Mouse (Mus musculus): ENCODE results near the gene Erbb4.

Gene Erbb4

DNA sequence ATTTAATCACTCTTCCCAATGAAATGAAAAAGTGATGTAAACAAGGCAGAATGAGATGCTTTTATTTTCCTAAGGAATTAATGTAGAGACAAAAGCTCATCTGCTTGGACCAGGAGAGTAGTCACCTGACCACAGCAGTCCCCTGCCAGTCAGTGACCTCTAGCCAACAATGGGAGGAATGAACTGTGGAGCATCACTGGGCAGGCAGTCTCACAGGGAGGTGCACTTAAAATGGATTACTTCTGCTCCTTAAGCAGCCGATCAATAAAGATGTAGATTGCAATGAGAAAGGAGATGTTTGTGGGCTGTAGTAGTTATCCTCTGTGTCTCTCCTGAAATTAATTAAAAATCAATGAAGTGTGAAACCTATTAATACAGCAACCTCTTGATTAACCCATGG lies 1018.2 kb downstream of the Erbb4 start:
- DNase-seq (ENCODE audit: low spot score in 2 of 2), result no peak

DNA sequence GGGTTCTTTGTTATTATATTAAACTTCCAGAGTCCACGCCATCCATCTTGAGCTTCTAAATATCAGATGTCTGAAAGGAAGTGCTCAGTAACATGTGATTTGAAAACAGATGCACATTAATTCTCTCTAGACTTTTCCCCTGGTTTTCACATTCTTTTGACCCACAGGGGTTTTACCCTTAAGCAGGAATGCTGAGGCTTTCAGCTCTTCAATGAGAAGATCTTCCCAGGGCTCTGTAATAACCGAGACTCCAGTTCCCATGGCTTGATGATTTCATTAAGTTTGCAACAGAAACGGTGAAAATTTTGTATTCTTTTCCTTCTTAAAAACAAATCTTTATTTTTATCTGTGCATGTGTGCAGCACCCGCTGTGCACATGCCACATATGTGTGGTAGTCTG lies 1051.4 kb downstream of the Erbb4 start:
- DNase-seq (ENCODE audit: low spot score in 2 of 2), result no peak

DNA sequence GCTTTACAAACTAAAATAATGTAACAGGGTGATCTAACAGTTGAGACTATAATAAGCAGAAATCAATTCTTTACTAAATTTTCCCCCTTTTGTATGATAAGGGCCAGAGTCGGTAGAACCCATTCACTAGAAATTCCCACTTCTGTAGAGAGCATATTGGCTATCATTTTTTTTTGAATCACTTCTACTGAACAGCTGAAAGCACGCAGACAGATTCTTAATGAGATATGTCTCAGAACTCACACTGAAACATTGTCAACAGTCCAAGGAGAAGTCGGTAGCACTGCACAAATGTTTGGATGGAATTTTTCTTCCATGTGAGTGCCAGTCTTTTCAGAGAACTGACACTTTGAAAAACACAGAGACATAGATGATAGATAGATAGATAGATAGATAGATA lies 1053.1 kb downstream of the Erbb4 start:
- no peak for DNase-seq (ENCODE audit: low spot score in 2 of 2)

DNA sequence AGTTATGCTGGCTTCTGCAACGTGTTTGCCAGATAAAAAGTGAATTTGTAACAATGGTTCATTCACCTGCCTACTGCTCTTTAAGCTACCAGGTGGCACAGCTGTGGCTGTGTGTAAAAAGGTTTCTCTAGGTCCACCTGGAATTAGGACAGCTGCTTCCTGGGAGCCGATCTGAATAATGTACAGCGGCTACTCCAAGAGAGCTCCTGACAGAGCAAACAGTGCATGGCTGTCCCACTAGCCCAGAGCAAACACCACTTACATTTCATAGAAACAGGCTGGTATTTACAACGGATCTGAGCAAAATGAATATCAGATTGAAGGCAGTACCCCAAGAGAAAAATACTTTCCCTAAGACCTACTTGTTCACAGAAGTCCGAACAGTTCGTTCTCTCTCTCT lies 1058.0 kb downstream of the Erbb4 start:
- DNase-seq (ENCODE audit: low spot score in 2 of 2), result no peak

DNA sequence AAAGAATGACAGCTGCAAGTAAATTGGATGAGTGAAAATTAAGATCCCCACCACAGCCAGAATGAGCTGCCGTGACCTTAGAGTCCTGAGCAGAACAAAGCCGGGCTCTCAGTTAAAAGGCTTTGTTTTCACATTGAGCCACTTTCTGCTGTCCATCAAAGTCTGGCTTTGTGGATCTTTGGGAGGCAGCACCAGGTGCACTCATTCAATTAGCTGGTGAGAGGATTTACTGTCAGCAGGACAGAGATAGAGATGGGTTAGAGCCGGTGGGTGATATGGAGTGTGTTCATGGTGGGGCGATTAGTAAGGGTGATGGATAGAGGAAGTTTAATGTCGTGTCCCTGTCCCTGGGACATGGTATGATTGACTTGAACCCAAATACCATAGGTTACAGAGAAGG lies 1060.7 kb downstream of the Erbb4 start:
- DNase-seq (ENCODE audit: low spot score in 2 of 2), result no peak

DNA sequence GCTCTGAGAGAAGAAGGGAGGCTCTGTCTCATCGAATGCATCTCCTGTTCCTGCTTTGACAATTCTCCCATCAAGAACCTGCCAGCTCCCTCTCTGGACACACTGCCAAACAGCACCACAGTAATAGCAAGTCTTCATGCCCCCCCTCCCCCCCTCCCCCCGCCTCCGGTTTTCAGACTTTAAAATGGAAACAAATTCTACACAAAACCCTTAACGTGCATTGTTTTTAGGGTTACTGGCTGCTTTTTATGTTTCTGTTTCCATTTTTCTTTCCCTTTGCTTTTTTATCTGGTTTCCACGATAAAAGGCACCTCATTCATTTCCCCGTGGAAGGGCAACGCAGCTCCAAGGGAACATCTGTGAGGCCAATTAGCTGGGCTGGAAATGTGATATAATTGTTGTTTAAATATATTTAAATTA lies 1061.3 kb downstream of the Erbb4 start:
- no peak for DNase-seq (ENCODE audit: low spot score in 2 of 2)

DNA sequence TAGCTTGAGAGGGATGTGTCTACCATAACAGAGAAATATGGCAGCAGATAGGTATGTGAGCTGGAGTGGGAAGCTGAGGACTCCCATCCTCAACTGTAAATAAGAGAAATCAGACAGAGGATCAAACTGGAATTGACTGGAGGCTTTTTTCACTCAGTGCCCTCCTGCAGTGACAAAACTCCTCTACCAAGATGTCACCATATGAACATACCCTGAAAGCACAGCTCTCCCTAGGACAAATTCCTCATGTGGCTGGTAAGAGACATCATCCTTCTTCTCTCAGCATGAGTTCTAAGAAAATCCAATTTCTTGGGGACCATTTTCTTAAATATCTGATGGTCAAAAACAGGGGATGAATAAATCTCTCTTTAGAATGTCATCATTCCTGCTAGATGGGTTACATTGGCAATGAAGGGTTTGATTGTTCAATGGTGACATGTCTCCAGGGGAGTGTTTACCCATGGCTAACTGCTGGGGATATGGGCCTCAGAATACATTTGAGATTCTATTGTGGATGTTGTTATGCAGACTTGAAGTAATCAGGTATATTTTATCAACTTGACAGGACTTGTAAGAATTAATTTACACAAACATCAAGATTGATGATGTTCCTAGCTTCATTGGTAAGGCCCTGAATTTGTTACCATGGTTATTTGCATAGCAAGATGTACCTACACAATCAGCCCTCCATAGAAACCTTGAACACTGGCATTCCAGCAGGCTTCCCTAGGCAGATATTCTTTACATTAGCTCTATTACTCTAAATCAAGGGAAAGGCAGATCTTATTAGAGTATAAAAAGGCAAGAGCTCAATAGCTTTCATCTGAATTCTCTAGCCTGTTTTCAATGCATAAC lies 1083.5 kb downstream of the Erbb4 start:
- no peak for DNase-seq (ENCODE audit: low spot score in 2 of 2)

DNA sequence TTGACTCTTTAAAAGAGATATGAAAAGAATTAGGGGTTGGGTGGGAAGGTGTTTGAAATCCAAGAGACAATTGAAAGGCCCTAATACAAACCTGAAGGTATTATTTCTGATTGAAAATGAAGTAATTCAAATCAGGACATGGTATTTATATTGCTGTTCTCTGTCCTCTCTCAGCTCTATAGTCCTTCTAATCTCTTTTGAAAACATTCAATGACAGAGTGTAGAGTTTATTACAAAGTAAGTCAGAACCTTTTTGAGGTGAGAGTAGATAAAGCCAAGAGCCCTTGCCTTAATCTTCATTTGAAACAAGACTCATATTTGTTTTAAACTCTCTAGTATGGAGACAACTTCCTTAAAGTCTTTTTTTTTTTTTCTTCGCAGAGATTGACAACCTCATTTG lies 1087.8 kb downstream of the Erbb4 start:
- no peak for DNase-seq (ENCODE audit: low spot score in 2 of 2)

DNA sequence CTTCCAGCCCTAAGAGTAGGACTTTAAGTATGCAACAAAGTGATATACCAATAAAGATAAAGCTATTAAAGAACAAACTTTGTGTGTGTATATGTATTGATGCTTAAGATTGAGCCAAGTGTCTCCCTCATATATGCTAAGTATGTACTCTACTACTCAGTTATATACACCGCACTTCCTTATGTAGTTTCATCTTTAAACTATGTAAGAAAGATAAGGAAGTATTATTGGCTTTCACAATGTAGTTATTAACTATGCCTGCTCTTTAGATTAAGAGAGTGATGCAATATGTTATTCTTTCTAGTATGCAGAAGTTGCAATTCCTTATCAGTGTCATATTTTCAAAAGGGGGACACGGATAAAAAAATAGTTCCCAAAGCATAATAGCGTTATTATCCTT lies 1088.2 kb downstream of the Erbb4 start:
- no peak for DNase-seq (ENCODE audit: low spot score in 2 of 2)
